In the genomic region with DNA sequence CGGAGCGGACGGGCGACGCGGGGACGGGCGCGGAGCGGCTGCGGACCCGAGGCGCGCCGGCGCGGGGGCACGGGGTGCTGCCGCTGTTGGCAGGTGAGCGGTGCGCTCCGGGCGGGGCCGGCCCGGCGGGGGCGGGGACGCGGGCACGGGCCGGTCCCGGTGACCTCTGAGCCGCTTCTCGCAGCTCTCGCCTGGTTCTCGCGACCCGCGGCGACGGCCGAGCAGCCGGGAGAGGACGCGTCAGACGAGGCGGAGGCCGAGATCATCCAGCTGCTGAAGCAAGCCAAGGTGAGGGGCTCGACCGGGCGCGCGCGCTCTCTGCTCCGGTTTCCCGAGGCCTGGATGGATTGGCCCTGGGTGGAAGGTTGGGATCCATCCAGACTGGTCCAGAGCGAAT, we compare ENCODE assay signal across 8 mouse cellular contexts. TPM values are rescaled to one million over a fixed set of nuclear protein-coding genes. Genes with fewer than 3 reads are reported as not detected.
A peak's percentile ranks its signal among the peaks of the same experiment; 100 is the strongest.
DNase-seq lines count a peak whose midpoint lies in the region; ATAC-seq and TF ChIP-seq lines count a peak whose summit lies in the region.

No protein-coding gene starts in this region.

- no peaks in the 10 kb centered on the region; the same call in 1 of the 2 replicates for H3K4me1 ChIP-seq in hindbrain, embryonic 11.5 days (replicated peaks; ENCODE audit: control insufficient read depth, insufficient read depth, low read length)
- peaks cover 3% of the 10 kb centered on the region; the same call in 1 of the 2 replicates for H3K4me1 ChIP-seq in liver, adult 2 months (ENCODE audit: control insufficient read depth, insufficient read depth, low read length)
- no peaks in the 10 kb centered on the region for H3K4me1 ChIP-seq in midbrain, postnatal 0 days (ENCODE audit: insufficient read depth, low read length)

- no peaks in the 10 kb centered on the region for H3K9me3 ChIP-seq in hindbrain, embryonic 11.5 days (ENCODE audit: control insufficient read depth, low read length)
- H3K9me3 ChIP-seq in midbrain, postnatal 0 days (ENCODE audit: low read length) = no peaks in the 10 kb centered on the region

- WGBS in hindbrain, embryonic 11.5 days = 2% methylated on average over 45 of the region's 57 CpGs
- WGBS in liver, adult 2 months = under 1% methylated on average over 57 of the region's 57 CpGs
- under 1% methylated on average over 39 of the region's 57 CpGs for WGBS in midbrain, postnatal 0 days

- no peaks in the 10 kb centered on the region for H3K36me3 ChIP-seq in hindbrain, embryonic 11.5 days (ENCODE audit: control insufficient read depth, insufficient read depth, low read length)
- H3K36me3 ChIP-seq in liver, adult 2 months (ENCODE audit: control insufficient read depth, insufficient read depth, low read length) = peaks cover 25% of the 10 kb centered on the region
- peaks cover 23% of the 10 kb centered on the region for H3K36me3 ChIP-seq in midbrain, postnatal 0 days (ENCODE audit: insufficient read depth, low read length)

- peak; percentile 78 for ATAC-seq in hindbrain, embryonic 11.5 days (ENCODE audit: low FRiP score)
- ATAC-seq in midbrain, postnatal 0 days (ENCODE audit: low FRiP score) = peak; percentile 69

- H3K79me2 ChIP-seq in liver, adult 2 months (ENCODE audit: control insufficient read depth, insufficient read depth, low read length) = no peaks in the 10 kb centered on the region

- H3K27me3 ChIP-seq in hindbrain, embryonic 11.5 days (ENCODE audit: control insufficient read depth, insufficient read depth, low read length) = no peaks in the 10 kb centered on the region
- no peaks in the 10 kb centered on the region for H3K27me3 ChIP-seq in liver, adult 2 months (ENCODE audit: control insufficient read depth, insufficient read depth, low read length)
- H3K27me3 ChIP-seq in midbrain, postnatal 0 days (ENCODE audit: insufficient read depth, low read length) = no peaks in the 10 kb centered on the region

- peak overlapping the region; percentile 77 for H3K4me3 ChIP-seq in hindbrain, embryonic 11.5 days (ENCODE audit: low read depth, low read length)
- H3K4me3 ChIP-seq in liver, adult 2 months (ENCODE audit: insufficient read depth, low read depth, low read length) = peak overlapping the region; percentile 83
- peak overlapping the region; percentile 95 for H3K4me3 ChIP-seq in midbrain, postnatal 0 days (ENCODE audit: low read depth, low read length)

- peak overlapping the region; percentile 89 for H3K9ac ChIP-seq in hindbrain, embryonic 11.5 days (ENCODE audit: low read depth, low read length)
- H3K9ac ChIP-seq in liver, adult 2 months (ENCODE audit: low read depth, low read length) = peak overlapping the region; percentile 97
- H3K9ac ChIP-seq in midbrain, postnatal 0 days (replicated peaks; ENCODE audit: low read length, poor library complexity, severe bottlenecking) = peak overlapping the region; percentile 98

- peak; percentile 64 for DNase-seq in adrenal gland, adult 8-10 months
- DNase-seq in adrenal gland, adult (ENCODE audit: inconsistent age in 2 of 2, low spot score in 1 of 2) = no peak
- DNase-seq in urinary bladder, postnatal 14 days (ENCODE audit: low spot score) = peak; percentile 71
- DNase-seq in urinary bladder, postnatal 25 days (ENCODE audit: low spot score) = no peak
- no peak for DNase-seq in hindbrain, embryonic 11.5 days (ENCODE audit: low spot score)
- DNase-seq in liver, adult 2 months (ENCODE audit: extremely low read depth, low read depth, low spot score) = peak; percentile 43
- DNase-seq in midbrain, postnatal 0 days (ENCODE audit: low spot score) = peak; percentile 36
- no peak for DNase-seq in thymus, postnatal 36 days

- TF ChIP-seq POLR2A in liver, adult 2 months (IDR thresholded peaks at IDR 0.05; ENCODE audit: extremely low read depth, insufficient read depth, low read length) = no peak

- H3K27ac ChIP-seq in hindbrain, embryonic 11.5 days (ENCODE audit: low read depth, low read length) = peak overlapping the region; percentile 77
- peak overlapping the region; percentile 86 for H3K27ac ChIP-seq in liver, adult 2 months (replicated peaks; ENCODE audit: insufficient read depth, low read depth, low read length)
- peak overlapping the region; percentile 90 for H3K27ac ChIP-seq in midbrain, postnatal 0 days (ENCODE audit: low read depth, low read length)

- no peak for TF ChIP-seq CTCF in liver, adult 2 months (IDR thresholded peaks at IDR 0.05; ENCODE audit: low read depth, low read length)
- no peak for TF ChIP-seq CTCF in midbrain, postnatal 0 days (IDR thresholded peaks at IDR 0.05)

- peak overlapping the region; percentile 72 for H3K4me2 ChIP-seq in hindbrain, embryonic 11.5 days (replicated peaks; ENCODE audit: low read depth, low read length)
- H3K4me2 ChIP-seq in midbrain, postnatal 0 days (ENCODE audit: low read depth, low read length, poor library complexity, severe bottlenecking) = peak overlapping the region; percentile 60

RNA-seq across cellular contexts. Expression of a gene that starts 0.3 kb away (rescaled TPM):
- total RNA-seq in adrenal gland, adult 8-10 months (2022) = 10 to 100 TPM; 23.7 to 26.7 (median 25.8) TPM
- 16.7 and 21.0 TPM in 2 replicates for polyA plus RNA-seq in hindbrain, embryonic 11.5 days (2014; fragmentation: Nextera tagmentation; extraction: Ambion mirVana)
- 14.0 and 14.8 TPM in 2 replicates for total RNA-seq in liver, adult 2 months (2014; rRNA removed)
- polyA plus RNA-seq in liver, adult 2 months (2012; rRNA removed) = 8.0 and 8.2 TPM in 2 replicates
- total RNA-seq in midbrain, postnatal 0 days (2014; rRNA removed) = 47.5 and 66.3 TPM in 2 replicates
- 42.3 and 49.1 TPM in 2 replicates for polyA plus RNA-seq in midbrain, postnatal 0 days (2015; fragmentation: Nextera tagmentation; extraction: Ambion mirVana)

RNA-seq across cellular contexts. Expression of a gene that starts 0.4 kb away (rescaled TPM):
- 10 to 100 TPM; 12.1 to 19.5 (median 16.7) TPM for total RNA-seq in adrenal gland, adult 8-10 months (2022)
- 19.2 and 19.9 TPM in 2 replicates for polyA plus RNA-seq in hindbrain, embryonic 11.5 days (2014; fragmentation: Nextera tagmentation; extraction: Ambion mirVana)
- total RNA-seq in liver, adult 2 months (2014; rRNA removed) = 18.6 and 22.8 TPM in 2 replicates
- 13.5 and 18.0 TPM in 2 replicates for polyA plus RNA-seq in liver, adult 2 months (2012; rRNA removed)
- 8.4 and 12.2 TPM in 2 replicates for total RNA-seq in midbrain, postnatal 0 days (2014; rRNA removed)
- polyA plus RNA-seq in midbrain, postnatal 0 days (2015; fragmentation: Nextera tagmentation; extraction: Ambion mirVana) = 23.8 and 24.8 TPM in 2 replicates

RNA-seq across cellular contexts. Expression of a gene that starts 32.8 kb away (rescaled TPM):
- total RNA-seq in adrenal gland, adult 8-10 months (2022) = 1 to 10 TPM; 1.0 to 2.8 (median 1.2) TPM
- 4.5 and 5.7 TPM in 2 replicates for polyA plus RNA-seq in hindbrain, embryonic 11.5 days (2014; fragmentation: Nextera tagmentation; extraction: Ambion mirVana)
- 0.07 TPM in 1 of 2 replicates, not detected in the other for total RNA-seq in liver, adult 2 months (2014; rRNA removed)
- polyA plus RNA-seq in liver, adult 2 months (2012; rRNA removed) = 0.07 and 0.11 TPM in 2 replicates
- total RNA-seq in midbrain, postnatal 0 days (2014; rRNA removed) = 5.9 and 6.0 TPM in 2 replicates
- 5.8 and 7.7 TPM in 2 replicates for polyA plus RNA-seq in midbrain, postnatal 0 days (2015; fragmentation: Nextera tagmentation; extraction: Ambion mirVana)

Comparison
In these comparisons a context has a peak if more than half of its experiments do, and no peak if none do; other contexts are left out.
1. DNase-seq: peak in adrenal gland, adult 8-10 months (single experiment), urinary bladder, postnatal 14 days (single experiment), liver, adult 2 months (single experiment) and midbrain, postnatal 0 days (single experiment); none in adrenal gland, adult (0 of 2), urinary bladder, postnatal 25 days (single experiment), hindbrain, embryonic 11.5 days (single experiment) and thymus, postnatal 36 days (0 of 2).
2. Peak in every context shown above with its lines, with median percentiles within 50 percentile points of each other: H3K27ac ChIP-seq, H3K4me3 ChIP-seq and H3K9ac ChIP-seq.